Mouse (Mus musculus): ENCODE measurements around the gene Tspan33.

DNA sequence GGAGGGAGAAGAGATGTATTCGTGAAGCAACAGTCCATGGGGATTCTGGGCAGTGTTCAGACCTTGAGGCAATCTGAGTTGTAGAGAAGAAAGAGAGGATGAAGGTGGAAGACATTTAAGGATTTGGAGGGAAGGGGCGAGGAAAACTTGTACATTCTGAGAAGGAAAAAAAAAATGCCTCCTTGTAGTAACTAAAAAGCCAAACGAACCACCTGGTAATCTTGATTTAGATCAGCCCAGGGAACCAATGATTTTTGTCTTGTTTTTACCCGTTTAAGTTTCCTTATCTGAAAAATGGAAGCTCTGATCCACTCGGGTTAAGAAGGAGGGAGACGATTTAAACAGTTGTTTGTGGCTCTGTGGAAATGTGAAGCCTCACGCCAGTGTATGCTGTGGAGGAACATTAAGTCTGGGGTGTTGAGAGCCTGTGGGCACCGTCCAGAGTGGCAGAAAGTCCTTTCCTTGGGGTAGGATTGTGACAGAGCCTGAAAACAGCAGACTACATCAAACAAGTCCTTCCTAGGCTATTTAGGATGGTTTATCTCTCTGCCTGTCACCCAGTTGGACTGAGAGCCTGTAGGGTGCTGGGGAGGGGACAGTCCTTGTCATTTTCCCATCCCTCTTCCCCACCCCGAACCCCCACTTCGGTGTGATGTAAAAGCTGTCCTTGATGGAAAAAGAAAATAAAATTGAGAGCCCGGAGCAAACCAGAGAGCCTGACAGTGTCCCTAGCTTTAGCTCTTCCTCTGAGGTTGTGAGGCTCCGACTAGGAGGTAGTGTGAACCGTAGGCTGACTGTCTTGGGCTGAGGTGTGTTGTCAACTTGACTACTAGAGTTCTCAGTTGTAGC lies 42.8 kb downstream of the Tspan33 start:
- TF ChIP-seq MYOG (IDR thresholded peaks at IDR 0.05; ENCODE audit: control insufficient read depth, extremely low read depth, insufficient read length) (no peak), CTCF (IDR thresholded peaks at IDR 0.05; ENCODE audit: control insufficient read depth, insufficient read depth, insufficient read length) (no peak), FOSL1 (IDR thresholded peaks at IDR 0.05; ENCODE audit: insufficient read depth, low read length, poor library complexity, severe bottlenecking) (no peak), MAX (IDR thresholded peaks at IDR 0.05) (no peak), CEBPB (IDR thresholded peaks at IDR 0.05; ENCODE audit: low read depth) (no peak), USF1 (IDR thresholded peaks at IDR 0.05; ENCODE audit: low read depth) (no peak)
